In genomic region chr2:122765794-122766145, GRCm38 (mm10) we compare ENCODE assay signal across 8 mouse cellular contexts. TPM values are rescaled to one million over a fixed set of nuclear protein-coding genes. Genes with fewer than 3 reads are reported as not detected.
DNase-seq lines count a peak whose midpoint lies in the region; ATAC-seq and TF ChIP-seq lines count a peak whose summit lies in the region.

No protein-coding gene starts in this region.

- intact Hi-C loops in heart, postnatal 36 days (cut with DNase I) = no loop called here

- WGBS in heart, embryonic 13.5 days = 35% methylated on average over 3 of the region's 3 CpGs
- WGBS in forebrain, embryonic 15.5 days = 29% methylated on average over 3 of the region's 3 CpGs
- WGBS in liver, postnatal 0 days (ENCODE audit: insufficient replicate concordance) = 38% methylated on average over 3 of the region's 3 CpGs

- peaks cover 31% of the 10 kb centered on the region for H3K27me3 ChIP-seq in heart, embryonic 13.5 days (replicated peaks)
- no peaks in the 10 kb centered on the region for H3K27me3 ChIP-seq in ES-Bruce4 (ENCODE audit: control insufficient read depth, insufficient read depth, low read length, poor library complexity, severe bottlenecking)
- peaks cover 17% of the 10 kb centered on the region for H3K27me3 ChIP-seq in forebrain, embryonic 15.5 days
- H3K27me3 ChIP-seq in liver, postnatal 0 days (ENCODE audit: insufficient read depth, low read length) = no peaks in the 10 kb centered on the region

- H3K4me3 ChIP-seq in heart, embryonic 13.5 days = peak overlapping the region; percentile 63
- peak overlapping the region; percentile 44 for H3K4me3 ChIP-seq in ES-Bruce4 (ENCODE audit: low read depth, low read length)
- H3K4me3 ChIP-seq in forebrain, embryonic 15.5 days = peak overlapping the region; percentile 37
- peak overlapping the region; percentile 61 for H3K4me3 ChIP-seq in liver, postnatal 0 days (ENCODE audit: low read depth, low read length)

- H3K27ac ChIP-seq in heart, embryonic 13.5 days (replicated peaks) = no peak overlapping the region
- H3K27ac ChIP-seq in ES-Bruce4 (ENCODE audit: insufficient read depth, low read length) = no peak overlapping the region
- no peak overlapping the region for H3K27ac ChIP-seq in forebrain, embryonic 15.5 days (replicated peaks)
- H3K27ac ChIP-seq in liver, postnatal 0 days (ENCODE audit: low read depth) = peak overlapping the region; percentile 59

- peak overlapping the region; percentile 93 for H3K4me2 ChIP-seq in heart, embryonic 13.5 days
- peak overlapping the region; percentile 65 for H3K4me2 ChIP-seq in forebrain, embryonic 15.5 days (replicated peaks)
- H3K4me2 ChIP-seq in liver, postnatal 0 days (ENCODE audit: low read depth, low read length) = peak overlapping the region; percentile 89

- TF ChIP-seq CTCF in ES-Bruce4 (IDR thresholded peaks at IDR 0.05; ENCODE audit: low read depth, low read length) = no peak
- TF ChIP-seq CTCF in liver, postnatal 0 days (IDR thresholded peaks at IDR 0.05; ENCODE audit: low read depth) = no peak

- no peak for TF ChIP-seq POLR2A in ES-Bruce4 (IDR thresholded peaks at IDR 0.05; ENCODE audit: insufficient read depth, low read length)

- no peaks in the 10 kb centered on the region for H3K9me3 ChIP-seq in heart, embryonic 13.5 days
- H3K9me3 ChIP-seq in ES-Bruce4 (replicated peaks; ENCODE audit: control insufficient read depth, insufficient read depth, low read length, poor library complexity, severe bottlenecking) = no peaks in the 10 kb centered on the region
- H3K9me3 ChIP-seq in forebrain, embryonic 15.5 days = no peaks in the 10 kb centered on the region
- no peaks in the 10 kb centered on the region for H3K9me3 ChIP-seq in liver, postnatal 0 days (ENCODE audit: low read length)

- H3K4me1 ChIP-seq in heart, embryonic 13.5 days = peaks cover 4% of the 10 kb centered on the region
- H3K4me1 ChIP-seq in ES-Bruce4 (ENCODE audit: control insufficient read depth, insufficient read depth, low read length) = no peaks in the 10 kb centered on the region
- peaks cover 8% of the 10 kb centered on the region for H3K4me1 ChIP-seq in forebrain, embryonic 15.5 days
- H3K4me1 ChIP-seq in liver, postnatal 0 days (ENCODE audit: insufficient read depth) = no peaks in the 10 kb centered on the region; the same call in none of the 2 replicates

- DNase-seq in heart, postnatal 36 days = no peak
- no peak for DNase-seq in liver, postnatal 0 days
- DNase-seq in embryo, embryonic 9.5 days (ENCODE audit: extremely low spot score) = no peak
- DNase-seq in yolk sac, embryonic 10.5 days (ENCODE audit: low spot score) = no peak
- no peak for DNase-seq in testis, postnatal 14 days (ENCODE audit: low spot score)

- peak overlapping the region; percentile 83 for H3K9ac ChIP-seq in heart, embryonic 13.5 days
- no peak overlapping the region for H3K9ac ChIP-seq in ES-Bruce4 (ENCODE audit: low read depth, poor library complexity, severe bottlenecking)
- H3K9ac ChIP-seq in forebrain, embryonic 15.5 days (replicated peaks) = no peak overlapping the region
- H3K9ac ChIP-seq in liver, postnatal 0 days (replicated peaks) = peak overlapping the region; percentile 72

- no peak for TF ChIP-seq EP300 in ES-Bruce4 (IDR thresholded peaks at IDR 0.05; ENCODE audit: insufficient read depth, low read depth, low read length)
- TF ChIP-seq EP300 in liver, postnatal 0 days (IDR thresholded peaks at IDR 0.05; ENCODE audit: low read depth) = no peak

- no peak for ATAC-seq in heart, embryonic 13.5 days (ENCODE audit: extremely low read depth, insufficient number of reproducible peaks, low FRiP score, low TSS enrichment)
- ATAC-seq in forebrain, embryonic 15.5 days (replicated peaks) = no peak
- ATAC-seq in liver, postnatal 0 days = peak; percentile 9

- no peaks in the 10 kb centered on the region for H3K36me3 ChIP-seq in heart, embryonic 13.5 days
- no peaks in the 10 kb centered on the region for H3K36me3 ChIP-seq in ES-Bruce4 (ENCODE audit: control insufficient read depth, insufficient read depth, low read length, poor library complexity, severe bottlenecking)
- no peaks in the 10 kb centered on the region for H3K36me3 ChIP-seq in forebrain, embryonic 15.5 days
- no peaks in the 10 kb centered on the region for H3K36me3 ChIP-seq in liver, postnatal 0 days (replicated peaks; ENCODE audit: insufficient read depth, low read length)

RNA-seq across cellular contexts. Expression of gene Sqor, which starts 0.7 kb away (rescaled TPM):
- 4.9 and 5.5 TPM in 2 replicates for polyA plus RNA-seq in heart, embryonic 13.5 days (2015; fragmentation: Nextera tagmentation; extraction: Ambion mirVana)
- total RNA-seq in heart, postnatal 36 days (2021) = 10 to 100 TPM; 31.6 to 32.9 TPM
- 0.97 and 2.6 TPM in 2 replicates for polyA plus RNA-seq in ES-Bruce4 (2011; ENCODE audit: insufficient read depth, insufficient read length, low read depth, missing spikeins)
- 1.7 and 2.2 TPM in 2 replicates for polyA plus RNA-seq in forebrain, embryonic 15.5 days (2015; fragmentation: Nextera tagmentation; extraction: Ambion mirVana)
- 14.6 and 15.4 TPM in 2 replicates for polyA plus RNA-seq in liver, postnatal 0 days (2015; fragmentation: Nextera tagmentation; extraction: Ambion mirVana)

RNA-seq across cellular contexts. Expression of gene Bloc1s6, which starts 27.5 kb away (rescaled TPM):
- polyA plus RNA-seq in heart, embryonic 13.5 days (2015; fragmentation: Nextera tagmentation; extraction: Ambion mirVana) = 32.2 and 35.8 TPM in 2 replicates
- total RNA-seq in heart, postnatal 36 days (2021) = 10 to 100 TPM; 23.7 to 27.0 TPM
- 34.8 and 37.5 TPM in 2 replicates for polyA plus RNA-seq in ES-Bruce4 (2011; ENCODE audit: insufficient read depth, insufficient read length, low read depth, missing spikeins)
- 89.0 and 89.4 TPM in 2 replicates for polyA plus RNA-seq in forebrain, embryonic 15.5 days (2015; fragmentation: Nextera tagmentation; extraction: Ambion mirVana)
- 12.6 and 13.4 TPM in 2 replicates for polyA plus RNA-seq in liver, postnatal 0 days (2015; fragmentation: Nextera tagmentation; extraction: Ambion mirVana)

Comparison
In these comparisons a context has a peak if more than half of its experiments do, and no peak if none do; other contexts are left out.
1. H3K9ac ChIP-seq: peak in heart, embryonic 13.5 days (single experiment) and liver, postnatal 0 days (single experiment); none in ES-Bruce4 (single experiment) and forebrain, embryonic 15.5 days (single experiment).
2. Peak in every context shown above with its lines, with median percentiles within 50 percentile points of each other: H3K4me2 ChIP-seq and H3K4me3 ChIP-seq.